Mouse (Mus musculus) cerebellum, adult 11-12 months (tissue): ENCODE measurements at regions not wholly inside any gene's neighbourhood (a gene's known extent, or its start where the extent isn't known, plus 50 kb on each side); places are given as distances from the start of the nearest gene placed in this dataset.
A peak's percentile ranks its signal among the peaks of the same experiment; 100 is the strongest.
"Not testable (repeated sequence)": the region's sequence is repeated elsewhere in the genome, so short reads cannot be mapped to it uniquely, and the experiment has no call there.

Source experiments
- DNase-seq: peaks from one replicate; pipeline ENCODE4 v3.0.0; 2022

- no peak for DNase-seq
Measured at GRCm38 (mm10) chr16:55168433-55168832, 129.4 kb downstream of the Zpld1 start.

- DNase-seq, result no peak
Measured at GRCm38 (mm10) chr16:55166181-55166848, 131.5 kb downstream of the Zpld1 start.

- DNase-seq, result no peak
Measured at GRCm38 (mm10) chr16:55162926-55163325, 134.9 kb downstream of the Zpld1 start.

- DNase-seq, result no peak
Measured at GRCm38 (mm10) chr16:55151726-55152125, 146.1 kb downstream of the Zpld1 start.

GRCm38 (mm10) chr16:55142431-55143173 is 155.2 kb downstream of the Zpld1 start:
- DNase-seq, result no peak

GRCm38 (mm10) chr16:55134961-55135360 is 162.8 kb downstream of the Zpld1 start:
- DNase-seq, result no peak

GRCm38 (mm10) chr16:55097651-55098050 is 200.1 kb downstream of the Zpld1 start:
- DNase-seq, result no peak

GRCm38 (mm10) chr16:55087461-55087860 is 210.3 kb downstream of the Zpld1 start:
- no peak for DNase-seq

- DNase-seq, result peak; percentile 3
Measured at GRCm38 (mm10) chr16:55076172-55076571, 221.6 kb downstream of the Zpld1 start.

- no peak for DNase-seq
Measured at GRCm38 (mm10) chr16:55039777-55040176, 258.0 kb downstream of the Zpld1 start.

GRCm38 (mm10) chr16:55001661-55002289 is 296.0 kb downstream of the Zpld1 start:
- DNase-seq, result no peak

- DNase-seq, result no peak
Measured at GRCm38 (mm10) chr16:54991595-54992240, 306.1 kb downstream of the Zpld1 start.

GRCm38 (mm10) chr16:54983759-54984218 is 314.0 kb downstream of the Zpld1 start:
- DNase-seq, result no peak

- no peak for DNase-seq
Measured at GRCm38 (mm10) chr16:54970356-54970755, 327.4 kb downstream of the Zpld1 start.

- DNase-seq, result no peak
Measured at GRCm38 (mm10) chr16:54943808-54944315, 353.9 kb downstream of the Zpld1 start.

- no peak for DNase-seq
Measured at GRCm38 (mm10) chr16:54928259-54928658, 369.5 kb downstream of the Zpld1 start.

GRCm38 (mm10) chr16:54902911-54903310 is 394.9 kb downstream of the Zpld1 start:
- DNase-seq, result no peak

GRCm38 (mm10) chr16:54901461-54901860 is 396.3 kb downstream of the Zpld1 start:
- no peak for DNase-seq

GRCm38 (mm10) chr16:54894661-54895060 is 403.1 kb downstream of the Zpld1 start:
- no peak for DNase-seq

GRCm38 (mm10) chr16:54857369-54857768 is 440.4 kb downstream of the Zpld1 start:
- DNase-seq, result no peak

GRCm38 (mm10) chr16:54842996-54843395 is 454.8 kb downstream of the Zpld1 start:
- not testable (repeated sequence) for DNase-seq
